Mouse (Mus musculus) ZHBTc4 (cell line): ENCODE measurements around the gene Adam29.

Source experiments
- DNase-seq: peaks from one replicate; pipeline ENCODE4 v3.0.0-alpha.2; 2011; ENCODE audit warnings: low read depth, low spot score

The Adam29 gene

DNA sequence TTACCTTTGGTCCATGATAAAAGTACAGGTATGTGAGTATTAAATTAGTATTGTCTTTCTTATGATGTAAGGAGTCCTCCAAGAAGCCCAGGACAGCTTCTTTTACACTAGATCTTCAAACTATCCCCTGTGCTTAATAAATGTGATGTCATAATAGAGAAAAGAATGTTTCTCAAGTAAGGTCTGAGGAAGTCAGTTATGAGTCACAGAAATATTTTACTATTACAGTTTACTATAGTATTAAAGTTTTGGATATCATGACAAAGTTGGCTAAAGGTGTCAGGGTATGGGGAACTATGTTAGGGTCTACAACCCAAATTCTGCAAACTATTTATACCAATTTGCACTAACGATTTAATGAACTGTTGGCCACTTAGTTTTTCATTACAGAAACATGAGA, at the start of gene Adam29:
TSS of gene Adam29 (minus strand) at position 101 of the 400 bp plus-strand sequence.
- DNase-seq: no peak

GRCm38 (mm10) chr8:55940526-55940880, 33.8 kb upstream of the Adam29 start:
- DNase-seq: peak; percentile 82

GRCm38 (mm10) chr8:55939870-55940525, 33.2 kb upstream of the Adam29 start, which contains the start of gene Glra3:
Glra3 (plus strand) TSS chr8:55940460.
- DNase-seq: peak; percentile 70
